Mouse (Mus musculus) brown adipose tissue, adult 24 weeks (tissue): ENCODE data around the gene Dync1i1. TPM values are rescaled to one million over a fixed set of nuclear protein-coding genes. Genes with fewer than 3 reads are reported as not detected.

Experiments used
- H3K27ac ChIP-seq: fragments of 200-500 bp; replicated peaks from 2 replicates; pipeline ENCODE4 v1.5.1; 2012; ENCODE audit warnings: low read depth, mild to moderate bottlenecking, low read length
- H3K4me1 ChIP-seq: fragments of 200-500 bp; 2 replicates; pipeline ENCODE4 v1.6.1; 2012; ENCODE audit warnings: low read length, mixed read lengths; ENCODE audit not compliant: control insufficient read depth, insufficient read depth, insufficient read length
- H3K4me3 ChIP-seq: fragments of 200-500 bp; 2 replicates; pipeline ENCODE4 v1.5.1; 2012; ENCODE audit warnings: low read depth, mild to moderate bottlenecking, low read length, moderate library complexity; ENCODE audit not compliant: insufficient read depth
- polyA plus RNA-seq: library from polyadenylated mRNA; stranded (reverse); fragments of >200 nt; gene quantifications from 2 replicates; pipeline ENCODE4 v1.2.4, GENCODE M21; 2012; ENCODE audit not compliant: missing spikeins, insufficient read depth, insufficient read length

Gene Dync1i1
- polyA plus RNA-seq, 1 experiment: not detected

- H3K4me3 ChIP-seq: no peak overlapping the region
- no peak overlapping the region for H3K27ac ChIP-seq
- peaks cover 2% of the 10 kb centered on the region; the same call in 1 of the 2 replicates for H3K4me1 ChIP-seq
Observed at GRCm38 (mm10) chr6:5750079-5750711, 24.8 kb downstream of the Dync1i1 start.

- Histone ChIP-seq H3K4me1 (peaks cover 2% of the 10 kb centered on the region; the same call in 1 of the 2 replicates), H3K4me3 (no peak overlapping the region), H3K27ac (no peak overlapping the region)
Observed at GRCm38 (mm10) chr6:5752128-5752527, 26.7 kb downstream of the Dync1i1 start.

- no peak overlapping the region for H3K27ac ChIP-seq
- peaks cover 2% of the 10 kb centered on the region; the same call in 1 of the 2 replicates for H3K4me1 ChIP-seq
- H3K4me3 ChIP-seq: no peak overlapping the region
Observed at GRCm38 (mm10) chr6:5752617-5753016, 27.2 kb downstream of the Dync1i1 start.

- Histone ChIP-seq H3K27ac (no peak overlapping the region), H3K4me3 (no peak overlapping the region), H3K4me1 (peaks cover 2% of the 10 kb centered on the region; the same call in 1 of the 2 replicates)
Observed at GRCm38 (mm10) chr6:5756509-5757130, 31.2 kb downstream of the Dync1i1 start.

GRCm38 (mm10) chr6:5762943-5763342 lies 37.5 kb downstream of the Dync1i1 start:
- no peak overlapping the region for H3K27ac ChIP-seq
- no peaks in the 10 kb centered on the region for H3K4me1 ChIP-seq
- no peak overlapping the region for H3K4me3 ChIP-seq

- no peak overlapping the region for H3K27ac ChIP-seq
- no peaks in the 10 kb centered on the region for H3K4me1 ChIP-seq
- H3K4me3 ChIP-seq: no peak overlapping the region
Observed at GRCm38 (mm10) chr6:5768576-5768975, 43.1 kb downstream of the Dync1i1 start.

GRCm38 (mm10) chr6:5770283-5770682 lies 44.8 kb downstream of the Dync1i1 start:
- Histone ChIP-seq H3K4me1 (no peaks in the 10 kb centered on the region), H3K4me3 (no peak overlapping the region), H3K27ac (no peak overlapping the region)

GRCm38 (mm10) chr6:5775461-5775860 lies 50.0 kb downstream of the Dync1i1 start:
- Histone ChIP-seq H3K4me1 (no peaks in the 10 kb centered on the region), H3K4me3 (no peak overlapping the region), H3K27ac (no peak overlapping the region)

- no peak overlapping the region for H3K27ac ChIP-seq
- H3K4me3 ChIP-seq: no peak overlapping the region
- H3K4me1 ChIP-seq: no peaks in the 10 kb centered on the region
Observed at GRCm38 (mm10) chr6:5781752-5782151, 56.3 kb downstream of the Dync1i1 start.

- no peak overlapping the region for H3K27ac ChIP-seq
- no peaks in the 10 kb centered on the region for H3K4me1 ChIP-seq
- H3K4me3 ChIP-seq: no peak overlapping the region
Observed at GRCm38 (mm10) chr6:5783830-5784229, 58.4 kb downstream of the Dync1i1 start.

GRCm38 (mm10) chr6:5790607-5791006 lies 65.2 kb downstream of the Dync1i1 start:
- Histone ChIP-seq H3K4me1 (no peaks in the 10 kb centered on the region), H3K4me3 (no peak overlapping the region)

GRCm38 (mm10) chr6:5794106-5794753 lies 68.8 kb downstream of the Dync1i1 start:
- Histone ChIP-seq H3K4me1 (no peaks in the 10 kb centered on the region), H3K4me3 (no peak overlapping the region), H3K27ac (no peak overlapping the region)

More at GRCm38 (mm10) chr6:5790607-5791006, 65.2 kb downstream of the Dync1i1 start:
- H3K27ac ChIP-seq: no peak overlapping the region

- no peak overlapping the region for H3K27ac ChIP-seq
- no peaks in the 10 kb centered on the region for H3K4me1 ChIP-seq
- H3K4me3 ChIP-seq: no peak overlapping the region
Observed at GRCm38 (mm10) chr6:5795314-5795713, 69.9 kb downstream of the Dync1i1 start.

- Histone ChIP-seq H3K27ac (no peak overlapping the region), H3K4me3 (no peak overlapping the region), H3K4me1 (no peaks in the 10 kb centered on the region)
Observed at GRCm38 (mm10) chr6:5802124-5802839, 76.8 kb downstream of the Dync1i1 start.

- Histone ChIP-seq H3K4me3 (no peak overlapping the region), H3K4me1 (no peaks in the 10 kb centered on the region), H3K27ac (no peak overlapping the region)
Observed at GRCm38 (mm10) chr6:5802840-5803491, 77.5 kb downstream of the Dync1i1 start.
